ENCODE assay signal across 29 mouse cellular contexts in the genomic region with DNA sequence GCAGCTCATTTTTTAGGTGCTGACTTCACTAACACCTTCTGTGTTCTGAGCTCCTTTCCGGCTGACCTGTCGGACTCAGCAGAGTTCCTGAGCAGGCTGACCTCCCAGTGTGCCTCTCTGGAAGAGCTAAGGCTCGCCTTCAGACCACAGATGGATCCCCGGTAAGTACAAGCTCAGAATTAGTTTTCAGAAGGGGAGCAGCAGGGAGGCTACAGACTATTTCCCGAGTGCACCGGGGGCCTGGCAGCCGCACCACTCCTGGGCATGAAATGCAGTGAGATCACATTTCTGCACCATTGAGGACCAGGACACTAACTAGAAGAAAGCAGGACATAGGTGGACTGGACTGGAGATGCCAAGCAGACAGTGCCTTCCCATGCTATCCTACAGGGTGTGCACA. TPM values are rescaled to one million over a fixed set of nuclear protein-coding genes. Genes with fewer than 3 reads are reported as not detected.
A peak's percentile ranks its signal among the peaks of the same experiment; 100 is the strongest.
DNase-seq lines count a peak whose midpoint lies in the region; ATAC-seq and TF ChIP-seq lines count a peak whose summit lies in the region.
"Had no signal": no experiment of that assay in that cellular context is flagged by ENCODE, and none has a peak within 500 bp of the region (broad histone marks: within the 10 kb centered on the region; RNA-seq: fewer than 3 reads in every experiment).

No protein-coding gene starts in this region.

- no peak for TF ChIP-seq RAD21 in MEL (IDR thresholded peaks at IDR 0.05; ENCODE audit: low read depth, low read length)

- 86% methylated on average over 7 of the region's 7 CpGs for WGBS in bone marrow, adult 2 months
- WGBS in cerebellum, adult 2 months = 8% methylated on average over 7 of the region's 7 CpGs
- 92% methylated on average over 7 of the region's 7 CpGs for WGBS in midbrain, embryonic 14.5 days
- 89% methylated on average over 7 of the region's 7 CpGs for WGBS in forebrain, postnatal 0 days

- H3K4me3 ChIP-seq in MEL (ENCODE audit: control insufficient read depth in 1 of 2, insufficient read depth in 1 of 2, low read depth in 2 of 2, low read length in 2 of 2) = no peak overlapping the region
- no peak overlapping the region for H3K4me3 ChIP-seq in bone marrow, adult 2 months (replicated peaks; ENCODE audit: control insufficient read depth, low read depth, low read length)
- H3K4me3 ChIP-seq in cerebellum, adult 2 months (replicated peaks; ENCODE audit: insufficient read depth, low read depth, low read length) = no peak overlapping the region
- no peak overlapping the region for H3K4me3 ChIP-seq in midbrain, embryonic 14.5 days (replicated peaks; ENCODE audit: low read depth, low read length)
- H3K4me3 ChIP-seq in forebrain, postnatal 0 days (ENCODE audit: low read depth, low read length) = no peak overlapping the region
- H3K4me3 ChIP-seq: forebrain, embryonic 13.5 days; hindbrain, embryonic 10.5 days; intestine, embryonic 15.5 days; layer of hippocampus, adult 2 months; left cerebral cortex, adult 2 months; limb, embryonic 12.5 days; midbrain, embryonic 12.5 days; stomach, embryonic 15.5 days had no signal

- no peaks in the 10 kb centered on the region for H3K27me3 ChIP-seq in MEL (ENCODE audit: control insufficient read depth in 1 of 2, insufficient read depth in 2 of 2, low read length in 2 of 2)
- no peaks in the 10 kb centered on the region for H3K27me3 ChIP-seq in cerebellum, adult 2 months (ENCODE audit: control insufficient read depth, insufficient read depth, low read length)
- no peaks in the 10 kb centered on the region for H3K27me3 ChIP-seq in midbrain, embryonic 14.5 days (ENCODE audit: control insufficient read depth, insufficient read depth, low read length)
- H3K27me3 ChIP-seq in forebrain, postnatal 0 days (ENCODE audit: insufficient read depth, low read length) = no peaks in the 10 kb centered on the region
- H3K27me3 ChIP-seq: forebrain, embryonic 13.5 days; intestine, embryonic 15.5 days; limb, embryonic 12.5 days; midbrain, embryonic 12.5 days; Patski; stomach, embryonic 15.5 days had no signal

- no peak overlapping the region for H3K9ac ChIP-seq in MEL (ENCODE audit: control insufficient read depth, low read depth, low read length, poor library complexity, severe bottlenecking)
- no peak overlapping the region for H3K9ac ChIP-seq in midbrain, embryonic 14.5 days (replicated peaks; ENCODE audit: low read length)
- H3K9ac ChIP-seq in forebrain, postnatal 0 days = no peak overlapping the region
- H3K9ac ChIP-seq: forebrain, embryonic 13.5 days; intestine, embryonic 15.5 days; limb, embryonic 12.5 days; midbrain, embryonic 12.5 days; stomach, embryonic 15.5 days had no signal

- no peaks in the 10 kb centered on the region for H3K4me1 ChIP-seq in MEL (ENCODE audit: control insufficient read depth in 1 of 2, insufficient read depth in 2 of 2, low read length in 2 of 2)
- no peaks in the 10 kb centered on the region; the same call in 1 of the 2 replicates for H3K4me1 ChIP-seq in bone marrow, adult 2 months (ENCODE audit: control insufficient read depth, insufficient read depth, low read length)
- H3K4me1 ChIP-seq in cerebellum, adult 2 months (ENCODE audit: control insufficient read depth, insufficient read depth, low read length) = peaks cover 64% of the 10 kb centered on the region
- no peaks in the 10 kb centered on the region for H3K4me1 ChIP-seq in midbrain, embryonic 14.5 days (ENCODE audit: control insufficient read depth, insufficient read depth, low read length)
- H3K4me1 ChIP-seq in forebrain, postnatal 0 days (ENCODE audit: insufficient read depth) = no peaks in the 10 kb centered on the region
- H3K4me1 ChIP-seq: forebrain, embryonic 13.5 days; intestine, embryonic 15.5 days; limb, embryonic 12.5 days; midbrain, embryonic 12.5 days; stomach, embryonic 15.5 days had no signal

- no peak for DNase-seq in MEL (ENCODE audit: low read depth, low spot score)
- DNase-seq in cerebellum, adult 2 months = peak; percentile 72 to 88
- DNase-seq in cerebellum, postnatal 25 days = peak; percentile 80 to 81
- DNase-seq in midbrain, embryonic 14.5 days = no peak
- no peak for DNase-seq in forebrain, postnatal 0 days
- DNase-seq in thymus, postnatal 0 days (ENCODE audit: low spot score) = no peak
- DNase-seq: adrenal gland, postnatal 25 days; B cell, adult 2 months; heart, postnatal 14 days; kidney, adult 2 months; kidney, postnatal 36 days; lung, postnatal 36 days; right cerebral cortex, postnatal 25 days; thymus, postnatal 14 days had no signal

- no peaks in the 10 kb centered on the region for H3K9me3 ChIP-seq in MEL (replicated peaks; ENCODE audit: insufficient read depth, low read length)
- no peaks in the 10 kb centered on the region for H3K9me3 ChIP-seq in midbrain, embryonic 14.5 days (ENCODE audit: control insufficient read depth, low read length)
- H3K9me3 ChIP-seq in forebrain, postnatal 0 days (ENCODE audit: low read length) = no peaks in the 10 kb centered on the region
- H3K9me3 ChIP-seq: forebrain, embryonic 13.5 days; hindbrain, embryonic 10.5 days; intestine, embryonic 15.5 days; limb, embryonic 12.5 days; midbrain, embryonic 12.5 days; stomach, embryonic 15.5 days had no signal

- no peak for ATAC-seq in midbrain, embryonic 14.5 days (ENCODE audit: low FRiP score, low TSS enrichment)
- no peak for ATAC-seq in forebrain, postnatal 0 days
- ATAC-seq: forebrain, embryonic 13.5 days; hindbrain, postnatal 0 days; intestine, embryonic 15.5 days; Patski had no signal

- H3K36me3 ChIP-seq in MEL (ENCODE audit: control insufficient read depth in 1 of 2, insufficient read depth in 2 of 2, low read length in 2 of 2) = peaks cover 0 to 6% of the 10 kb centered on the region in 2 experiments; a peak in 2 of 4 replicates
- peaks cover 99% of the 10 kb centered on the region for H3K36me3 ChIP-seq in midbrain, embryonic 14.5 days (ENCODE audit: control insufficient read depth, insufficient read depth, low read length)
- H3K36me3 ChIP-seq in forebrain, postnatal 0 days (ENCODE audit: insufficient read depth) = peaks cover 95% of the 10 kb centered on the region

- no peak overlapping the region for H3K4me2 ChIP-seq in midbrain, embryonic 14.5 days (ENCODE audit: low read length)
- no peak overlapping the region for H3K4me2 ChIP-seq in forebrain, postnatal 0 days (ENCODE audit: low read depth)
- H3K4me2 ChIP-seq: forebrain, embryonic 13.5 days; intestine, embryonic 15.5 days; limb, embryonic 12.5 days; liver, embryonic 11.5 days; midbrain, embryonic 12.5 days; stomach, embryonic 15.5 days had no signal

- H3K27ac ChIP-seq in MEL (ENCODE audit: control insufficient read depth, low read depth, low read length) = no peak overlapping the region
- peak overlapping the region; percentile 68 for H3K27ac ChIP-seq in bone marrow, adult 2 months (ENCODE audit: control insufficient read depth, insufficient read depth, low read depth, low read length, poor library complexity)
- peak overlapping the region; percentile 12 for H3K27ac ChIP-seq in cerebellum, adult 2 months (ENCODE audit: insufficient read depth, low read length)
- no peak overlapping the region for H3K27ac ChIP-seq in midbrain, embryonic 14.5 days (replicated peaks; ENCODE audit: low read depth, low read length)
- H3K27ac ChIP-seq in forebrain, postnatal 0 days (ENCODE audit: low read depth, low read length) = no peak overlapping the region
- H3K27ac ChIP-seq: forebrain, embryonic 13.5 days; hindbrain, embryonic 10.5 days; hindbrain, postnatal 0 days; intestine, embryonic 15.5 days; layer of hippocampus, adult 2 months; left cerebral cortex, adult 2 months; limb, embryonic 12.5 days; midbrain, embryonic 12.5 days; stomach, embryonic 15.5 days had no signal

- TF ChIP-seq POLR2A in MEL (IDR thresholded peaks at IDR 0.05; ENCODE audit: control insufficient read depth in 1 of 2, insufficient read depth in 1 of 2, low read depth in 1 of 2, low read length in 2 of 2, poor library complexity in 1 of 2) = no peak
- TF ChIP-seq POLR2A in bone marrow, adult 2 months (IDR thresholded peaks at IDR 0.05; ENCODE audit: borderline replicate concordance, control insufficient read depth, low read depth, low read length) = no peak
- no peak; the same call in 1 of the 2 replicates for TF ChIP-seq POLR2A in cerebellum, adult 2 months (IDR thresholded peaks at IDR 0.05; ENCODE audit: borderline replicate concordance, insufficient read depth, low read length)

- no peak for TF ChIP-seq CTCF in MEL (IDR thresholded peaks at IDR 0.05 in 2 of 3, conservative IDR thresholded peaks at IDR 0.05 in 1 of 3; ENCODE audit: control insufficient read depth in 1 of 3, insufficient read depth in 1 of 3, low read depth in 2 of 3, low read length in 3 of 3, poor library complexity in 1 of 3, severe bottlenecking in 1 of 3)
- no peak for TF ChIP-seq CTCF in bone marrow, adult 2 months (IDR thresholded peaks at IDR 0.05; ENCODE audit: control insufficient read depth, insufficient read depth, low read length)
- TF ChIP-seq CTCF in cerebellum, adult 2 months (IDR thresholded peaks at IDR 0.05; ENCODE audit: borderline replicate concordance, insufficient read depth, low read depth, low read length) = no peak
- TF ChIP-seq CTCF in forebrain, postnatal 0 days (IDR thresholded peaks at IDR 0.05; ENCODE audit: low read depth) = no peak

- no peak for TF ChIP-seq EP300 in MEL (IDR thresholded peaks at IDR 0.05; ENCODE audit: low read depth in 1 of 2, low read length in 2 of 2)

- H3K79me2 ChIP-seq in MEL (ENCODE audit: control insufficient read depth, insufficient read depth, low read length, poor library complexity) = no peaks in the 10 kb centered on the region

RNA-seq across cellular contexts. Expression of a gene that starts 9.7 kb away (rescaled TPM):
- 13.6 and 17.3 TPM in 2 replicates for total RNA-seq in MEL (2012; rRNA removed)
- 10 to 100 TPM in 1 of 2 experiments, not detected in 1; 16.6 TPM for polyA plus RNA-seq in MEL (2012; ENCODE audit: insufficient read depth in 1 of 2, insufficient read length in 2 of 2, low read depth in 1 of 2, low replicate concordance in 2 of 2, missing spikeins in 1 of 2)
- 7.0 and 17.9 TPM in 2 replicates for polyA plus RNA-seq in bone marrow, adult 2 months (2011; ENCODE audit: insufficient read depth, insufficient read length, low replicate concordance, missing spikeins)
- 58.1 and 65.6 TPM in 2 replicates for polyA plus RNA-seq in cerebellum, adult 2 months (2012; rRNA removed)
- polyA plus RNA-seq in midbrain, embryonic 14.5 days (2014; fragmentation: Nextera tagmentation; extraction: Ambion mirVana) = 23.8 and 23.9 TPM in 2 replicates
- 45.9 and 47.9 TPM in 2 replicates for total RNA-seq in forebrain, postnatal 0 days (2014; rRNA removed)
- 19.6 and 20.7 TPM in 2 replicates for polyA plus RNA-seq in forebrain, postnatal 0 days (2015; fragmentation: Nextera tagmentation; extraction: Ambion mirVana)
- polyA plus RNA-seq in thymus, postnatal 0 days (2015; fragmentation: Nextera tagmentation; extraction: Ambion mirVana) = 17.1 and 18.1 TPM in 2 replicates

RNA-seq across cellular contexts. Expression of a gene that starts 23.7 kb away (rescaled TPM):
- 43.1 and 45.9 TPM in 2 replicates for total RNA-seq in MEL (2012; rRNA removed)
- polyA plus RNA-seq in MEL (2012; ENCODE audit: insufficient read depth in 1 of 2, insufficient read length in 2 of 2, low read depth in 1 of 2, low replicate concordance in 2 of 2, missing spikeins in 1 of 2) = 10 to 100 TPM in 1 of 2 experiments, not detected in 1; 81.4 TPM
- polyA plus RNA-seq in bone marrow, adult 2 months (2011; ENCODE audit: insufficient read depth, insufficient read length, low replicate concordance, missing spikeins) = 26.6 and 34.8 TPM in 2 replicates
- 52.5 and 56.4 TPM in 2 replicates for polyA plus RNA-seq in cerebellum, adult 2 months (2012; rRNA removed)
- polyA plus RNA-seq in midbrain, embryonic 14.5 days (2014; fragmentation: Nextera tagmentation; extraction: Ambion mirVana) = 38.7 and 39.7 TPM in 2 replicates
- 33.5 and 35.0 TPM in 2 replicates for total RNA-seq in forebrain, postnatal 0 days (2014; rRNA removed)
- 17.1 and 21.9 TPM in 2 replicates for polyA plus RNA-seq in forebrain, postnatal 0 days (2015; fragmentation: Nextera tagmentation; extraction: Ambion mirVana)
- 40.1 and 42.2 TPM in 2 replicates for polyA plus RNA-seq in thymus, postnatal 0 days (2015; fragmentation: Nextera tagmentation; extraction: Ambion mirVana)

RNA-seq across cellular contexts. Expression of a gene that starts 24.3 kb away (rescaled TPM):
- total RNA-seq in MEL (2012; rRNA removed) = 14.4 and 17.5 TPM in 2 replicates
- polyA plus RNA-seq in MEL (2012; ENCODE audit: insufficient read depth in 1 of 2, insufficient read length in 2 of 2, low read depth in 1 of 2, low replicate concordance in 2 of 2, missing spikeins in 1 of 2) = 10 to 100 TPM in 1 of 2 experiments, not detected in 1; 25.3 TPM
- 10.0 and 31.9 TPM in 2 replicates for polyA plus RNA-seq in bone marrow, adult 2 months (2011; ENCODE audit: insufficient read depth, insufficient read length, low replicate concordance, missing spikeins)
- polyA plus RNA-seq in cerebellum, adult 2 months (2012; rRNA removed) = 77.4 and 82.1 TPM in 2 replicates
- polyA plus RNA-seq in midbrain, embryonic 14.5 days (2014; fragmentation: Nextera tagmentation; extraction: Ambion mirVana) = 18.0 and 18.2 TPM in 2 replicates
- total RNA-seq in forebrain, postnatal 0 days (2014; rRNA removed) = 24.6 and 42.4 TPM in 2 replicates
- 7.4 and 8.8 TPM in 2 replicates for polyA plus RNA-seq in forebrain, postnatal 0 days (2015; fragmentation: Nextera tagmentation; extraction: Ambion mirVana)
- polyA plus RNA-seq in thymus, postnatal 0 days (2015; fragmentation: Nextera tagmentation; extraction: Ambion mirVana) = 9.8 and 12.5 TPM in 2 replicates

RNA-seq across cellular contexts. Expression of a gene that starts 29.9 kb away (rescaled TPM):
- 17.9 and 23.3 TPM in 2 replicates for total RNA-seq in MEL (2012; rRNA removed)
- 10 to 100 TPM in 1 of 2 experiments, not detected in 1; 26.6 TPM for polyA plus RNA-seq in MEL (2012; ENCODE audit: insufficient read depth in 1 of 2, insufficient read length in 2 of 2, low read depth in 1 of 2, low replicate concordance in 2 of 2, missing spikeins in 1 of 2)
- 9.1 and 24.3 TPM in 2 replicates for polyA plus RNA-seq in bone marrow, adult 2 months (2011; ENCODE audit: insufficient read depth, insufficient read length, low replicate concordance, missing spikeins)
- polyA plus RNA-seq in cerebellum, adult 2 months (2012; rRNA removed) = 31.4 and 36.3 TPM in 2 replicates
- 18.2 and 20.3 TPM in 2 replicates for polyA plus RNA-seq in midbrain, embryonic 14.5 days (2014; fragmentation: Nextera tagmentation; extraction: Ambion mirVana)
- total RNA-seq in forebrain, postnatal 0 days (2014; rRNA removed) = 33.1 and 44.3 TPM in 2 replicates
- polyA plus RNA-seq in forebrain, postnatal 0 days (2015; fragmentation: Nextera tagmentation; extraction: Ambion mirVana) = 27.9 and 30.1 TPM in 2 replicates
- 16.4 and 17.7 TPM in 2 replicates for polyA plus RNA-seq in thymus, postnatal 0 days (2015; fragmentation: Nextera tagmentation; extraction: Ambion mirVana)

RNA-seq across cellular contexts. Expression of a gene that starts 39.1 kb away (rescaled TPM):
- not detected in 2 replicates for total RNA-seq in MEL (2012; rRNA removed)
- not detected for polyA plus RNA-seq in MEL (2012; ENCODE audit: insufficient read depth in 1 of 2, insufficient read length in 2 of 2, low read depth in 1 of 2, low replicate concordance in 2 of 2, missing spikeins in 1 of 2)
- 0.45 TPM in 1 of 2 replicates, not detected in the other for polyA plus RNA-seq in bone marrow, adult 2 months (2011; ENCODE audit: insufficient read depth, insufficient read length, low replicate concordance, missing spikeins)
- 134 and 155 TPM in 2 replicates for polyA plus RNA-seq in cerebellum, adult 2 months (2012; rRNA removed)
- 6.6 and 7.9 TPM in 2 replicates for polyA plus RNA-seq in midbrain, embryonic 14.5 days (2014; fragmentation: Nextera tagmentation; extraction: Ambion mirVana)
- total RNA-seq in forebrain, postnatal 0 days (2014; rRNA removed) = 8.1 and 10.7 TPM in 2 replicates
- 4.1 and 6.3 TPM in 2 replicates for polyA plus RNA-seq in forebrain, postnatal 0 days (2015; fragmentation: Nextera tagmentation; extraction: Ambion mirVana)
- 0.04 and 0.06 TPM in 2 replicates for polyA plus RNA-seq in thymus, postnatal 0 days (2015; fragmentation: Nextera tagmentation; extraction: Ambion mirVana)
- total RNA-seq: gastrocnemius, adult 18-20 months; megakaryocyte, adult 5-6 weeks had no signal
- polyA plus RNA-seq: liver, embryonic 16.5 days had no signal

Comparison
In these comparisons a context has a peak if more than half of its experiments do, and no peak if none do; other contexts are left out.
1. DNase-seq: peak in cerebellum, adult 2 months (2 of 2) and cerebellum, postnatal 25 days (2 of 2); none in MEL (single experiment), midbrain, embryonic 14.5 days (single experiment), forebrain, postnatal 0 days (single experiment) and thymus, postnatal 0 days (single experiment).
2. H3K27ac ChIP-seq: peak in bone marrow, adult 2 months (single experiment) and cerebellum, adult 2 months (single experiment); none in MEL (single experiment), midbrain, embryonic 14.5 days (single experiment) and forebrain, postnatal 0 days (single experiment).